Comparison of ENCODE assay signal across 8 mouse cellular contexts in the genomic region with DNA sequence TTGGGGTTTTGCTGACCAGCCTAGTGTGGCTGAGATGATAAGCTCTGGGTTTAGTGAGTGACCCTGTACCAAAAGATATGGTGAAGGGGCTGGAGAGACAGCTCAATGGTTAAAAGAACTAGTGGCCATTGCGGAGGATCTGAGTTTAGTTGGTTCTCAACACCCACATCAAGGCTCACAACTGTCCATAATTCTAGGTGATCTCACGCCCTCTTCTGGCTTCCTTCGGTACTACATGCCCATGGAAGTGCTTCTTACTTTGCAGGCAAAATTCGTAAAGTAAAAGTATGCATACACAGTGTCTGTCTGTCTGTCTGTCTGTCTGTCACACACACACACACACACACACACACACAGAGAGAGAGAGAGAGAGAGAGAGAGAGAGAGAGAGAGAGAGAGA. TPM values are rescaled to one million over a fixed set of nuclear protein-coding genes. Genes with fewer than 3 reads are reported as not detected.
A peak's percentile ranks its signal among the peaks of the same experiment; 100 is the strongest.
DNase-seq lines count a peak whose midpoint lies in the region; ATAC-seq and TF ChIP-seq lines count a peak whose summit lies in the region.

No protein-coding gene starts in this region.

- H3K9me3 ChIP-seq in forebrain, postnatal 0 days (ENCODE audit: low read length): no peaks in the 10 kb centered on the region
- no peaks in the 10 kb centered on the region for H3K9me3 ChIP-seq in forebrain, embryonic 13.5 days (replicated peaks)

- DNase-seq in forebrain, postnatal 0 days: peak; percentile 25
- peak; percentile 13 for DNase-seq in thymus, adult 2 months
- no peak for DNase-seq in thymus, adult 18-20 months
- DNase-seq in embryo, embryonic 10 days (ENCODE audit: low spot score): peak; percentile 80
- peak; percentile 73 for DNase-seq in kidney, adult 9 months
- DNase-seq in lung, adult 2 months: peak; percentile 80
- DNase-seq in spleen, postnatal 4 days (ENCODE audit: low spot score in 2 of 2): peak; percentile 43 to 78

- 33% methylated on average over 4 of the region's 4 CpGs for WGBS in forebrain, postnatal 0 days
- 37% methylated on average over 4 of the region's 4 CpGs for WGBS in forebrain, embryonic 13.5 days
- 54% methylated on average over 4 of the region's 4 CpGs for WGBS in thymus, adult 2 months
- 26% methylated on average over 4 of the region's 4 CpGs for WGBS in lung, adult 2 months

- H3K4me3 ChIP-seq in forebrain, postnatal 0 days (ENCODE audit: low read depth, low read length): no peak overlapping the region
- H3K4me3 ChIP-seq in forebrain, embryonic 13.5 days: no peak overlapping the region
- H3K4me3 ChIP-seq in thymus, adult 2 months (ENCODE audit: control insufficient read depth, insufficient read depth, low read length): no peak overlapping the region
- no peak overlapping the region for H3K4me3 ChIP-seq in lung, adult 2 months (replicated peaks; ENCODE audit: extremely low read depth, low read depth, low read length)

- no peak overlapping the region for H3K27ac ChIP-seq in forebrain, postnatal 0 days (ENCODE audit: low read depth, low read length)
- H3K27ac ChIP-seq in forebrain, embryonic 13.5 days: no peak overlapping the region
- H3K27ac ChIP-seq in thymus, adult 2 months (ENCODE audit: control insufficient read depth, insufficient read depth, low read length): no peak overlapping the region

- TF ChIP-seq POLR2A in thymus, adult 2 months (IDR thresholded peaks at IDR 0.05; ENCODE audit: control insufficient read depth, extremely low read depth, insufficient read depth, low read length, poor library complexity): no peak
- TF ChIP-seq POLR2A in lung, adult 2 months (IDR thresholded peaks at IDR 0.05; ENCODE audit: borderline replicate concordance, extremely low read depth, low read depth, low read length): no peak

- no peak overlapping the region for H3K9ac ChIP-seq in forebrain, postnatal 0 days
- H3K9ac ChIP-seq in forebrain, embryonic 13.5 days: no peak overlapping the region

- H3K4me1 ChIP-seq in forebrain, postnatal 0 days (ENCODE audit: insufficient read depth): no peaks in the 10 kb centered on the region
- H3K4me1 ChIP-seq in forebrain, embryonic 13.5 days: peaks cover 4% of the 10 kb centered on the region
- no peaks in the 10 kb centered on the region for H3K4me1 ChIP-seq in thymus, adult 2 months (replicated peaks; ENCODE audit: control insufficient read depth, insufficient read depth, low read length)
- H3K4me1 ChIP-seq in lung, adult 2 months (ENCODE audit: control insufficient read depth, insufficient read depth, low read length): peaks cover 6% of the 10 kb centered on the region

- peak; percentile 66 for TF ChIP-seq CTCF in forebrain, postnatal 0 days (IDR thresholded peaks at IDR 0.05; ENCODE audit: low read depth)
- TF ChIP-seq CTCF in thymus, adult 2 months (IDR thresholded peaks at IDR 0.05; ENCODE audit: borderline replicate concordance, control insufficient read depth, extremely low read depth, insufficient read depth, low read length, poor library complexity): no peak
- peak; percentile 28; the same call in 1 of the 2 replicates for TF ChIP-seq CTCF in lung, adult 2 months (IDR thresholded peaks at IDR 0.05; ENCODE audit: insufficient read depth, low read length)

- H3K27me3 ChIP-seq in forebrain, postnatal 0 days (ENCODE audit: insufficient read depth, low read length): no peaks in the 10 kb centered on the region
- H3K27me3 ChIP-seq in forebrain, embryonic 13.5 days: no peaks in the 10 kb centered on the region
- no peaks in the 10 kb centered on the region for H3K27me3 ChIP-seq in thymus, adult 2 months (ENCODE audit: control insufficient read depth, insufficient read depth, low read length)

- no peak overlapping the region for H3K4me2 ChIP-seq in forebrain, postnatal 0 days (ENCODE audit: low read depth)
- no peak overlapping the region for H3K4me2 ChIP-seq in forebrain, embryonic 13.5 days

- H3K36me3 ChIP-seq in forebrain, postnatal 0 days (ENCODE audit: insufficient read depth): no peaks in the 10 kb centered on the region
- no peaks in the 10 kb centered on the region for H3K36me3 ChIP-seq in forebrain, embryonic 13.5 days (ENCODE audit: poor library complexity, severe bottlenecking)
- H3K36me3 ChIP-seq in thymus, adult 2 months (ENCODE audit: control insufficient read depth, insufficient read depth, low read length): no peaks in the 10 kb centered on the region

- no peak for ATAC-seq in forebrain, postnatal 0 days
- ATAC-seq in forebrain, embryonic 13.5 days: no peak

RNA-seq across cellular contexts. Expression of gene Gm10974, which starts 23.4 kb away (rescaled TPM):
- not detected in 2 replicates for total RNA-seq in forebrain, postnatal 0 days (2014; rRNA removed)
- polyA plus RNA-seq in forebrain, postnatal 0 days (2015; fragmentation: Nextera tagmentation; extraction: Ambion mirVana): not detected in 2 replicates
- not detected in 2 replicates for polyA plus RNA-seq in forebrain, embryonic 13.5 days (2015; fragmentation: Nextera tagmentation; extraction: Ambion mirVana)
- not detected in 2 replicates for polyA plus RNA-seq in thymus, adult 2 months (2012; rRNA removed)
- not detected in 2 replicates for polyA plus RNA-seq in lung, adult 2 months (2012; rRNA removed)

RNA-seq across cellular contexts. Expression of gene Lrrk1, which starts 45.8 kb away (rescaled TPM):
- 3.1 and 3.3 TPM in 2 replicates for total RNA-seq in forebrain, postnatal 0 days (2014; rRNA removed)
- 1.3 and 2.2 TPM in 2 replicates for polyA plus RNA-seq in forebrain, postnatal 0 days (2015; fragmentation: Nextera tagmentation; extraction: Ambion mirVana)
- polyA plus RNA-seq in forebrain, embryonic 13.5 days (2015; fragmentation: Nextera tagmentation; extraction: Ambion mirVana): 2.0 and 2.1 TPM in 2 replicates
- 24.0 and 29.9 TPM in 2 replicates for polyA plus RNA-seq in thymus, adult 2 months (2012; rRNA removed)
- 69.1 and 76.4 TPM in 2 replicates for polyA plus RNA-seq in lung, adult 2 months (2012; rRNA removed)

Comparison
In these comparisons a context has a peak if more than half of its experiments do, and no peak if none do; other contexts are left out.
1. DNase-seq: peak in forebrain, postnatal 0 days (single experiment), thymus, adult 2 months (single experiment), embryo, embryonic 10 days (single experiment), kidney, adult 9 months (single experiment), lung, adult 2 months (single experiment) and spleen, postnatal 4 days (2 of 2); none in thymus, adult 18-20 months (0 of 2).